In genomic region chr8:106511065-106511501, GRCm38 (mm10) we compare ENCODE assay signal across 9 mouse cellular contexts. TPM values are rescaled to one million over a fixed set of nuclear protein-coding genes. Genes with fewer than 3 reads are reported as not detected.
A peak's percentile ranks its signal among the peaks of the same experiment; 100 is the strongest.
DNase-seq lines count a peak whose midpoint lies in the region; ATAC-seq and TF ChIP-seq lines count a peak whose summit lies in the region.
"Had no signal": no experiment of that assay in that cellular context is flagged by ENCODE, and none has a peak within 500 bp of the region (broad histone marks: within the 10 kb centered on the region; RNA-seq: fewer than 3 reads in every experiment).

No protein-coding gene starts in this region.

- peaks cover 14% of the 10 kb centered on the region for H3K27me3 ChIP-seq in thymus, adult 2 months (ENCODE audit: control insufficient read depth, insufficient read depth, low read length)
- no peaks in the 10 kb centered on the region for H3K27me3 ChIP-seq in heart, embryonic 16.5 days (ENCODE audit: control insufficient read depth, insufficient read depth, low read length)
- peaks cover 55% of the 10 kb centered on the region for H3K27me3 ChIP-seq in liver, embryonic 14.5 days (ENCODE audit: control insufficient read depth, insufficient read depth, low read length)
- H3K27me3 ChIP-seq in stomach, postnatal 0 days (ENCODE audit: control insufficient read depth, insufficient read depth, low read length) = no peaks in the 10 kb centered on the region

- peaks cover 8% of the 10 kb centered on the region; the same call in 1 of the 2 replicates for H3K4me1 ChIP-seq in thymus, adult 2 months (replicated peaks; ENCODE audit: control insufficient read depth, insufficient read depth, low read length)
- H3K4me1 ChIP-seq in heart, embryonic 16.5 days (ENCODE audit: control insufficient read depth, insufficient read depth, low read length) = peaks cover 19% of the 10 kb centered on the region
- H3K4me1 ChIP-seq in liver, embryonic 14.5 days (replicated peaks; ENCODE audit: control insufficient read depth in 2 of 2, insufficient read depth in 2 of 2, low read length in 1 of 2) = no peaks in the 10 kb centered on the region
- peaks cover 7% of the 10 kb centered on the region; the same call in 1 of the 2 replicates for H3K4me1 ChIP-seq in stomach, postnatal 0 days (replicated peaks; ENCODE audit: control insufficient read depth, insufficient read depth)

- peak overlapping the region; percentile 79 for H3K9ac ChIP-seq in heart, embryonic 16.5 days (ENCODE audit: low read length)
- 0 out of 2 replicates have a peak overlapping the region, but pooled peaks have one; percentile 9 for H3K9ac ChIP-seq in liver, embryonic 14.5 days (replicated peaks)
- H3K9ac ChIP-seq in stomach, postnatal 0 days (ENCODE audit: low read length) = peak overlapping the region; percentile 68

- no peak for TF ChIP-seq POLR2A in thymus, adult 2 months (IDR thresholded peaks at IDR 0.05; ENCODE audit: control insufficient read depth, extremely low read depth, insufficient read depth, low read length, poor library complexity)

- DNase-seq in thymus, adult 2 months = no peak
- DNase-seq in thymus, adult 18-20 months = no peak
- DNase-seq in liver, embryonic 14.5 days (ENCODE audit: low read depth in 3 of 3, low spot score in 3 of 3) = no peak
- peak; percentile 30 for DNase-seq in stomach, postnatal 0 days (ENCODE audit: low spot score)
- no peak for DNase-seq in frontal cortex, postnatal 36 days (ENCODE audit: low spot score in 2 of 2)
- no peak for DNase-seq in adrenal gland, postnatal 14 days
- DNase-seq in cerebellum, adult 9-10 months = no peak

- H3K9me3 ChIP-seq in heart, embryonic 16.5 days (replicated peaks; ENCODE audit: control insufficient read depth, low read length) = no peaks in the 10 kb centered on the region
- H3K9me3 ChIP-seq in liver, embryonic 14.5 days (ENCODE audit: control insufficient read depth, low read length) = no peaks in the 10 kb centered on the region
- no peaks in the 10 kb centered on the region for H3K9me3 ChIP-seq in stomach, postnatal 0 days (ENCODE audit: control insufficient read depth, low read length)

- 8% methylated on average over 22 of the region's 22 CpGs for WGBS in thymus, adult 2 months
- 1% methylated on average over 22 of the region's 22 CpGs for WGBS in heart, embryonic 16.5 days
- WGBS in liver, embryonic 14.5 days (ENCODE audit: insufficient replicate concordance) = 3% methylated on average over 22 of the region's 22 CpGs
- WGBS in stomach, postnatal 0 days = under 1% methylated on average over 22 of the region's 22 CpGs

- TF ChIP-seq CTCF in thymus, adult 2 months (IDR thresholded peaks at IDR 0.05; ENCODE audit: borderline replicate concordance, control insufficient read depth, extremely low read depth, insufficient read depth, low read length, poor library complexity) = no peak
- TF ChIP-seq CTCF in liver, embryonic 14.5 days (IDR thresholded peaks at IDR 0.05; ENCODE audit: low read depth) = no peak
- TF ChIP-seq CTCF in stomach, postnatal 0 days (IDR thresholded peaks at IDR 0.05; ENCODE audit: low read depth) = no peak

- no peaks in the 10 kb centered on the region for H3K36me3 ChIP-seq in thymus, adult 2 months (ENCODE audit: control insufficient read depth, insufficient read depth, low read length)
- H3K36me3 ChIP-seq in heart, embryonic 16.5 days (ENCODE audit: control insufficient read depth, insufficient read depth) = no peaks in the 10 kb centered on the region
- no peaks in the 10 kb centered on the region for H3K36me3 ChIP-seq in liver, embryonic 14.5 days (replicated peaks; ENCODE audit: control insufficient read depth, insufficient read depth, low read depth)
- no peaks in the 10 kb centered on the region for H3K36me3 ChIP-seq in stomach, postnatal 0 days (ENCODE audit: control insufficient read depth, insufficient read depth, low read length)

- peak overlapping the region; percentile 63 for H3K4me2 ChIP-seq in heart, embryonic 16.5 days (ENCODE audit: low read depth, low read length)
- peak overlapping the region; percentile 38 for H3K4me2 ChIP-seq in liver, embryonic 14.5 days (ENCODE audit: low read depth)
- peak overlapping the region; percentile 58 for H3K4me2 ChIP-seq in stomach, postnatal 0 days (replicated peaks; ENCODE audit: low read depth)

- H3K27ac ChIP-seq in thymus, adult 2 months (ENCODE audit: control insufficient read depth, insufficient read depth, low read length) = no peak overlapping the region
- H3K27ac ChIP-seq in heart, embryonic 16.5 days (ENCODE audit: low read length) = peak overlapping the region; percentile 83
- no peak overlapping the region for H3K27ac ChIP-seq in liver, embryonic 14.5 days
- peak overlapping the region; percentile 85 for H3K27ac ChIP-seq in stomach, postnatal 0 days (replicated peaks)

- ATAC-seq in heart, embryonic 16.5 days (replicated peaks; ENCODE audit: extremely low read depth, insufficient read depth, low FRiP score) = peak; percentile 26
- ATAC-seq in liver, embryonic 14.5 days (ENCODE audit: insufficient read depth) = no peak
- ATAC-seq in stomach, postnatal 0 days (ENCODE audit: low FRiP score, low TSS enrichment) = peak; percentile 56

- H3K4me3 ChIP-seq in thymus, adult 2 months (ENCODE audit: control insufficient read depth, insufficient read depth, low read length) = peak overlapping the region; percentile 22
- peak overlapping the region; percentile 61 for H3K4me3 ChIP-seq in heart, embryonic 16.5 days (ENCODE audit: low read length)
- peak overlapping the region; percentile 22 to 27 for H3K4me3 ChIP-seq in liver, embryonic 14.5 days (ENCODE audit: insufficient read depth in 1 of 2, low read depth in 2 of 2, low read length in 2 of 2)
- peak overlapping the region; percentile 56 for H3K4me3 ChIP-seq in stomach, postnatal 0 days (ENCODE audit: low read depth, low read length)

- TF ChIP-seq EP300 in liver, embryonic 14.5 days (IDR thresholded peaks at IDR 0.05; ENCODE audit: low read depth) = no peak
- no peak for TF ChIP-seq EP300 in stomach, postnatal 0 days (optimal IDR thresholded peaks at IDR 0.05)

RNA-seq across cellular contexts. Expression of gene Cdh3, which starts 0.4 kb away (rescaled TPM):
- 8.0 and 8.2 TPM in 2 replicates for polyA plus RNA-seq in thymus, adult 2 months (2012; rRNA removed)
- polyA plus RNA-seq in heart, embryonic 16.5 days (2015; fragmentation: Nextera tagmentation; extraction: Ambion mirVana) = 15.0 and 17.3 TPM in 2 replicates
- polyA plus RNA-seq in liver, embryonic 14.5 days (2012; rRNA removed) = 1.4 TPM in 2 replicates
- 0.60 and 0.62 TPM in 2 replicates for polyA plus RNA-seq in liver, embryonic 14.5 days (2014; fragmentation: Nextera tagmentation; extraction: Ambion mirVana)
- 8.0 and 8.1 TPM in 2 replicates for polyA plus RNA-seq in stomach, postnatal 0 days (2015; fragmentation: Nextera tagmentation; extraction: Ambion mirVana)
- 0.68 and 0.74 TPM in 2 replicates for total RNA-seq in adrenal gland, postnatal 14 days (2021)

RNA-seq across cellular contexts. Expression of gene 6030452D12Rik, which starts 10.8 kb away (rescaled TPM):
- not detected in 2 replicates for polyA plus RNA-seq in thymus, adult 2 months (2012; rRNA removed)
- not detected in 2 replicates for polyA plus RNA-seq in heart, embryonic 16.5 days (2015; fragmentation: Nextera tagmentation; extraction: Ambion mirVana)
- polyA plus RNA-seq in liver, embryonic 14.5 days (2012; rRNA removed) = not detected in 2 replicates
- polyA plus RNA-seq in liver, embryonic 14.5 days (2014; fragmentation: Nextera tagmentation; extraction: Ambion mirVana) = not detected in 2 replicates
- polyA plus RNA-seq in stomach, postnatal 0 days (2015; fragmentation: Nextera tagmentation; extraction: Ambion mirVana) = not detected in 2 replicates
- total RNA-seq in adrenal gland, postnatal 14 days (2021) = not detected in 2 replicates
- total RNA-seq: adrenal gland, adult 18-20 months had no signal

Comparison
In these comparisons a context has a peak if more than half of its experiments do, and no peak if none do; other contexts are left out.
1. H3K27ac ChIP-seq: peak in heart, embryonic 16.5 days (single experiment) and stomach, postnatal 0 days (single experiment); none in thymus, adult 2 months (single experiment) and liver, embryonic 14.5 days (single experiment).
2. H3K9ac ChIP-seq: peak in every context shown above with its lines; median percentile 79 in heart, embryonic 16.5 days; 68 in stomach, postnatal 0 days; 9 in liver, embryonic 14.5 days.
3. Peak in every context shown above with its lines, with median percentiles within 50 percentile points of each other: H3K4me3 ChIP-seq and H3K4me2 ChIP-seq.